Mouse (Mus musculus) C2C12 (cell line): ENCODE data around the gene Ndufc1.

ENCODE experiments used
- CEBPB ChIP-seq: IDR thresholded peaks from one replicate; pipeline ENCODE4 v1.6.1; 2011; ENCODE audit warnings: low read depth, mild to moderate bottlenecking, control low read depth, moderate library complexity
- CTCF ChIP-seq: IDR thresholded peaks from one replicate; pipeline ENCODE4 v1.5.1; 2011; ENCODE audit not compliant: control insufficient read depth, insufficient read depth, insufficient read length
- MAX ChIP-seq: IDR thresholded peaks from one replicate; pipeline ENCODE4 v1.6.1; 2011; ENCODE audit warnings: mild to moderate bottlenecking, control low read depth

GRCm38 (mm10) chr3:51358181-51358580 is 50.6 kb downstream of the Ndufc1 start:
- TF ChIP-seq CTCF (no peak), MAX (no peak), CEBPB (peak; percentile 98)
